Mouse (Mus musculus) spleen, adult 12 weeks (tissue): ENCODE results near the gene Tmem92.
"Not testable (repeated sequence)": the region's sequence is repeated elsewhere in the genome, so short reads cannot be mapped to it uniquely, and the experiment has no call there.

Experiments
- DNase-seq: peaks from one replicate; pipeline ENCODE4 v3.0.0; 2022; ENCODE audit warnings: low spot score

Tmem92 gene

GRCm38 (mm10) chr11:94782603-94783002, at the start of gene Tmem92:
Tmem92 (minus strand) TSS chr11:94782703.
- DNase-seq, result no peak

GRCm38 (mm10) chr11:94828966-94829365, 46.5 kb upstream of the Tmem92 start:
- DNase-seq, result no peak

- not testable (repeated sequence) for DNase-seq
These were observed 36.9 kb upstream of the Tmem92 start for GRCm38 (mm10) chr11:94819427-94819826.

GRCm38 (mm10) chr11:94818946-94819345, 36.4 kb upstream of the Tmem92 start:
- DNase-seq, result not testable (repeated sequence)

- DNase-seq, result not testable (repeated sequence)
These were observed 29.0 kb upstream of the Tmem92 start for GRCm38 (mm10) chr11:94811537-94811936.

GRCm38 (mm10) chr11:94791700-94792099, 9.2 kb upstream of the Tmem92 start:
- no peak for DNase-seq

GRCm38 (mm10) chr11:94785247-94785646, 2.7 kb upstream of the Tmem92 start:
- DNase-seq, result peak; percentile 19

GRCm38 (mm10) chr11:94774887-94775497, 7.5 kb downstream of the Tmem92 start:
- DNase-seq, result no peak

GRCm38 (mm10) chr11:94773851-94774250, 8.7 kb downstream of the Tmem92 start:
- DNase-seq, result no peak

- DNase-seq, result no peak
These were observed 10.0 kb downstream of the Tmem92 start for GRCm38 (mm10) chr11:94772363-94773055.

- no peak for DNase-seq
These were observed 15.3 kb downstream of the Tmem92 start for GRCm38 (mm10) chr11:94767241-94767640.

GRCm38 (mm10) chr11:94762775-94763174, 19.7 kb downstream of the Tmem92 start:
- DNase-seq, result no peak

- DNase-seq, result no peak
These were observed 20.2 kb downstream of the Tmem92 start for GRCm38 (mm10) chr11:94762281-94762680.

- DNase-seq, result no peak
These were observed 21.7 kb downstream of the Tmem92 start for GRCm38 (mm10) chr11:94760799-94761198.

GRCm38 (mm10) chr11:94760364-94760763, 22.1 kb downstream of the Tmem92 start:
- DNase-seq, result no peak

GRCm38 (mm10) chr11:94759916-94760315, 22.6 kb downstream of the Tmem92 start:
- no peak for DNase-seq

- DNase-seq, result no peak
These were observed 29.4 kb downstream of the Tmem92 start for GRCm38 (mm10) chr11:94752946-94753713.

GRCm38 (mm10) chr11:94741732-94742272, 40.7 kb downstream of the Tmem92 start, which contains the start of gene Cdc34b:
Cdc34b (plus strand) TSS chr11:94741782.
- no peak for DNase-seq

GRCm38 (mm10) chr11:94735746-94736145, 46.8 kb downstream of the Tmem92 start:
- DNase-seq, result no peak

- no peak for DNase-seq
These were observed 49.7 kb downstream of the Tmem92 start for GRCm38 (mm10) chr11:94732773-94733172.

- no peak for DNase-seq
These were observed 51.3 kb downstream of the Tmem92 start for GRCm38 (mm10) chr11:94731229-94731628.

- peak; percentile 5 for DNase-seq
These were observed 52.2 kb downstream of the Tmem92 start for GRCm38 (mm10) chr11:94730261-94730660.

GRCm38 (mm10) chr11:94729565-94729964, 52.9 kb downstream of the Tmem92 start:
- DNase-seq, result no peak
